Mouse (Mus musculus) monocyte, adult 5-6 weeks (primary cell): ENCODE data around the gene Arl16. TPM values are rescaled to one million over a fixed set of nuclear protein-coding genes. Genes with fewer than 3 reads are reported as not detected.
"Not testable (repeated sequence)": the region's sequence is repeated elsewhere in the genome, so short reads cannot be mapped to it uniquely, and the experiment has no call there.

Experiments
- ATAC-seq: fragments of 153-309, 156-312 bp; replicated peaks from 2 replicates; pipeline ENCODE4 v1.8.0; 2017; ENCODE audit warnings: mild to moderate bottlenecking; ENCODE audit not compliant: low TSS enrichment, insufficient number of reproducible peaks, severe bottlenecking, poor library complexity, low FRiP score
- total RNA-seq: library from RNA; stranded (forward); fragments of 200-1000, 200-491, 200-594 nt; gene quantifications from 3 replicates; pipeline ENCODE4 v1.2.3, GENCODE M21; 2017

Arl16 gene
- 4.8 to 15.5 TPM (median 14.4 TPM) in 3 replicates for total RNA-seq

- ATAC-seq = peak; percentile 98
Measured at GRCm38 (mm10) chr11:120467051-120467735, at the start of gene Arl16. Gene Arl16, minus strand, starts transcription at chr11:120467607.

- no peak for ATAC-seq
Measured at GRCm38 (mm10) chr11:120517147-120517546, 49.7 kb upstream of the Arl16 start.

GRCm38 (mm10) chr11:120515611-120516010 lies 48.2 kb upstream of the Arl16 start:
- ATAC-seq = peak; percentile 77

GRCm38 (mm10) chr11:120514262-120514661 lies 46.9 kb upstream of the Arl16 start:
- ATAC-seq = not testable (repeated sequence)

- no peak for ATAC-seq
Measured at GRCm38 (mm10) chr11:120512790-120513453, 45.5 kb upstream of the Arl16 start.

GRCm38 (mm10) chr11:120510375-120511030 lies 43.1 kb upstream of the Arl16 start:
- peak; percentile 28; the same call in 1 of the 2 replicates for ATAC-seq

- ATAC-seq = no peak
Measured at GRCm38 (mm10) chr11:120509940-120510339, 42.5 kb upstream of the Arl16 start.

- no peak for ATAC-seq
Measured at GRCm38 (mm10) chr11:120508290-120508870, 41.0 kb upstream of the Arl16 start.

GRCm38 (mm10) chr11:120507611-120508289 lies 40.3 kb upstream of the Arl16 start:
- no peak for ATAC-seq

- ATAC-seq = no peak
Measured at GRCm38 (mm10) chr11:120506899-120507298, 39.5 kb upstream of the Arl16 start.

- ATAC-seq = no peak
Measured at GRCm38 (mm10) chr11:120505661-120506060, 38.3 kb upstream of the Arl16 start.

GRCm38 (mm10) chr11:120501701-120502100 lies 34.3 kb upstream of the Arl16 start:
- no peak for ATAC-seq

GRCm38 (mm10) chr11:120501018-120501417 lies 33.6 kb upstream of the Arl16 start:
- ATAC-seq = no peak

- ATAC-seq = no peak
Measured at GRCm38 (mm10) chr11:120500357-120500756, 33.0 kb upstream of the Arl16 start.

- ATAC-seq = no peak
Measured at GRCm38 (mm10) chr11:120499894-120500293, 32.5 kb upstream of the Arl16 start.

- ATAC-seq = no peak
Measured at GRCm38 (mm10) chr11:120498891-120499290, 31.5 kb upstream of the Arl16 start.

GRCm38 (mm10) chr11:120498226-120498625 lies 30.8 kb upstream of the Arl16 start:
- no peak for ATAC-seq

- no peak for ATAC-seq
Measured at GRCm38 (mm10) chr11:120497436-120497835, 30.0 kb upstream of the Arl16 start.

- no peak for ATAC-seq
Measured at GRCm38 (mm10) chr11:120493911-120494310, 26.5 kb upstream of the Arl16 start.
